Comparison of ENCODE assay signal across 15 mouse cellular contexts in the genomic region with DNA sequence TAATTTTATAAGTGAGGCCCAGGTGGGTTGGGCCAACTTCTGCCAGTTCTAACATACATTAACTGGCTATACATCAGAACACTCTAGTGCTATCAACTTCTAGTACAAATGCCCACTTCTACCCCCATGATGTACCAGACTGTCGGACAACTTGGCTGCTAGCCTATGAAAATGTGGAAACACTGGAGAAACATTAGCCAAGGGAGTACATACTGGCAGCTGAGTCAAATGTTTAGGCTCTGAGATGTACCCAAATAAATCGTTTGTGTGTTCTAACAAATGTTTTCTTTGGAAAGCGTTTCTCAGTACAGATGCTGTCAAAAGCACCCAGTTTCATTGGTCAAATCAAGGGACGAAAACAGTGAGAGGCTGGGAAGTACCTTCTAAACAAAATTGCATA.
"Had no signal": no experiment of that assay in that cellular context is flagged by ENCODE, and none has a peak within 500 bp of the region (broad histone marks: within the 10 kb centered on the region; RNA-seq: fewer than 3 reads in every experiment).

No protein-coding gene starts in this region.

- H3K4me2 ChIP-seq: limb, embryonic 13.5 days; midbrain, embryonic 12.5 days; stomach, embryonic 15.5 days had no signal

- H3K36me3 ChIP-seq: limb, embryonic 13.5 days; midbrain, embryonic 12.5 days; stomach, embryonic 15.5 days had no signal

- DNase-seq: kidney, adult 8-10 months; kidney, postnatal 4 days; left cerebral cortex, postnatal 4 days; lung, postnatal 10 days; right cerebral cortex, postnatal 14 days; thymus, postnatal 36 days had no signal

- ATAC-seq: intestine, postnatal 0 days; midbrain, embryonic 16.5 days had no signal

- H3K27ac ChIP-seq: kidney, postnatal 0 days; limb, embryonic 13.5 days; liver, embryonic 14.5 days; macrophage; midbrain, embryonic 12.5 days; stomach, embryonic 15.5 days had no signal

- H3K4me1 ChIP-seq: limb, embryonic 13.5 days; megakaryocyte, embryonic 14.5 days; midbrain, embryonic 12.5 days; stomach, embryonic 15.5 days had no signal

- H3K9ac ChIP-seq: limb, embryonic 13.5 days; liver, embryonic 14.5 days; midbrain, embryonic 12.5 days; stomach, embryonic 15.5 days had no signal

- H3K4me3 ChIP-seq: limb, embryonic 13.5 days; megakaryocyte, embryonic 14.5 days; midbrain, embryonic 12.5 days; stomach, embryonic 15.5 days had no signal

- H3K9me3 ChIP-seq: limb, embryonic 13.5 days; midbrain, embryonic 12.5 days; stomach, embryonic 15.5 days had no signal

- H3K27me3 ChIP-seq: limb, embryonic 13.5 days; megakaryocyte, embryonic 14.5 days; midbrain, embryonic 12.5 days; stomach, embryonic 15.5 days had no signal
